Mouse (Mus musculus) neural tube, embryonic 13.5 days (tissue): Measurements from ENCODE around the gene Kcnk2. TPM values are rescaled to one million over a fixed set of nuclear protein-coding genes. Genes with fewer than 3 reads are reported as not detected.

ENCODE experiments used
- ATAC-seq: fragments of 200-750 bp; cut with Nextera tagmentation; 2 replicates; pipeline ENCODE4 v1.8.0; 2017; ENCODE audit warnings: low read depth, mild to moderate bottlenecking, moderate TSS enrichment, moderate library complexity
- H3K27ac ChIP-seq: fragments of 300-500 bp; sonication (generic); replicated peaks from 2 replicates; pipeline ENCODE4 v1.5.1; 2015; ENCODE audit warnings: moderate library complexity, mild to moderate bottlenecking, inconsistent platforms
- H3K27me3 ChIP-seq: fragments of 300-500 bp; sonication (generic); 2 replicates; pipeline ENCODE4 v1.6.1; 2015; ENCODE audit warnings: mild to moderate bottlenecking, inconsistent platforms
- H3K36me3 ChIP-seq: fragments of 300-500 bp; sonication (generic); 2 replicates; pipeline ENCODE4 v1.6.1; 2015; ENCODE audit warnings: mild to moderate bottlenecking, inconsistent platforms
- H3K4me1 ChIP-seq: fragments of 300-500 bp; sonication (generic); replicated peaks from 2 replicates; pipeline ENCODE4 v1.6.1; 2015; ENCODE audit warnings: inconsistent platforms
- H3K4me2 ChIP-seq: fragments of 300-500 bp; sonication (generic); 2 replicates; pipeline ENCODE4 v1.6.1; 2015; ENCODE audit warnings: inconsistent platforms, mild to moderate bottlenecking, moderate library complexity
- H3K4me3 ChIP-seq: fragments of 300-500 bp; sonication (generic); 2 replicates; pipeline ENCODE4 v1.5.1; 2015; ENCODE audit warnings: mild to moderate bottlenecking, inconsistent platforms
- H3K9ac ChIP-seq: fragments of 300-500 bp; sonication (generic); 2 replicates; pipeline ENCODE4 v1.6.1; 2015; ENCODE audit warnings: moderate library complexity, mild to moderate bottlenecking, inconsistent platforms
- H3K9me3 ChIP-seq: fragments of 300-500 bp; sonication (generic); 2 replicates; pipeline ENCODE4 v1.6.1; 2016; ENCODE audit warnings: inconsistent platforms
- WGBS: fragments of 180-500 bp; shearing (Covaris S2); methylation state at CpG from one replicate; pipeline ENCODE4 v1.1.7; 2015; 5-methylcytosine and 5-hydroxymethylcytosine counted together
- polyA plus RNA-seq: library from polyadenylated mRNA; unstranded; fragments of >200 nt; fragmentation: Nextera tagmentation; extraction: Ambion mirVana; gene quantifications from 2 replicates; pipeline ENCODE4 v1.2.1, GENCODE M21; 2015

Kcnk2 gene
- polyA plus RNA-seq: 14.7 and 15.0 TPM in 2 replicates

GRCm38 (mm10) chr1:189402223-189402943 is at the start of gene Kcnk2:
Kcnk2 (minus strand) TSS chr1:189402273.
- WGBS: 62% methylated on average over 14 of the region's 14 CpGs
- no peaks in the 10 kb centered on the region for H3K4me1 ChIP-seq
- no peak within 1 kb of the TSS for H3K9ac ChIP-seq
- ATAC-seq: no peak
- H3K4me3 ChIP-seq: no peak within 1 kb of the TSS
- H3K9me3 ChIP-seq: no peaks in the 10 kb centered on the region
- no peaks in the 10 kb centered on the region for H3K27me3 ChIP-seq
- 0 out of 2 replicates have a peak within 1 kb of the TSS, but pooled peaks have one; percentile 8 for H3K4me2 ChIP-seq
- no peak within 1 kb of the TSS for H3K27ac ChIP-seq
- no peaks in the 10 kb centered on the region for H3K36me3 ChIP-seq

GRCm38 (mm10) chr1:189440741-189441140 is 38.7 kb upstream of the Kcnk2 start:
- H3K36me3 ChIP-seq: no peaks in the 10 kb centered on the region
- no peak overlapping the region for H3K27ac ChIP-seq
- no peak overlapping the region for H3K9ac ChIP-seq
- no peaks in the 10 kb centered on the region for H3K9me3 ChIP-seq
- H3K4me1 ChIP-seq: no peaks in the 10 kb centered on the region
- H3K4me3 ChIP-seq: no peak overlapping the region
- no peak overlapping the region for H3K4me2 ChIP-seq
- H3K27me3 ChIP-seq: no peaks in the 10 kb centered on the region
- 80% methylated on average over 9 of the region's 9 CpGs for WGBS
- ATAC-seq: no peak

DNA sequence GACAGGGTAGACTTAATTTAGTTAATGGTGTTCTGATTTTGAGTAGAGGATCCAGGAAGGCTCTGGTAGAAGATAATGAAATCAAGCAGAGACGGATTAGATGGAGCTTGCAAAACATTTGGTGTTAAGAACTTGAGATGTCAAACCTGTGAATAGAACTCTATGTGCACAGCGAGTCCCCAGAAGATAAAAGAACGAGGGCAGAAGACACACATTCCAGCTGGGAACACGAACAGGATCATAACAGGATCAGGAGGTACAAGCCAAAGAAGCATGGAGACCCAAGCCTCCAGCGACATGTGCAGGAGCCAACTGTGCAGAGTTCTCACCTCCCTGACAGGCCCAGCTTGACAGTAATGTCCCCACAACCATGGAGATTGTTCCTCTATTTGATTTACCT is 35.1 kb upstream of the Kcnk2 start:
- WGBS: 85% methylated on average over 5 of the region's 5 CpGs
- H3K9ac ChIP-seq: no peak overlapping the region
- H3K27ac ChIP-seq: no peak overlapping the region
- H3K27me3 ChIP-seq: no peaks in the 10 kb centered on the region
- H3K36me3 ChIP-seq: no peaks in the 10 kb centered on the region
- no peak overlapping the region for H3K4me2 ChIP-seq
- ATAC-seq: no peak
- H3K4me3 ChIP-seq: no peak overlapping the region
- H3K4me1 ChIP-seq: no peaks in the 10 kb centered on the region
- no peaks in the 10 kb centered on the region for H3K9me3 ChIP-seq

DNA sequence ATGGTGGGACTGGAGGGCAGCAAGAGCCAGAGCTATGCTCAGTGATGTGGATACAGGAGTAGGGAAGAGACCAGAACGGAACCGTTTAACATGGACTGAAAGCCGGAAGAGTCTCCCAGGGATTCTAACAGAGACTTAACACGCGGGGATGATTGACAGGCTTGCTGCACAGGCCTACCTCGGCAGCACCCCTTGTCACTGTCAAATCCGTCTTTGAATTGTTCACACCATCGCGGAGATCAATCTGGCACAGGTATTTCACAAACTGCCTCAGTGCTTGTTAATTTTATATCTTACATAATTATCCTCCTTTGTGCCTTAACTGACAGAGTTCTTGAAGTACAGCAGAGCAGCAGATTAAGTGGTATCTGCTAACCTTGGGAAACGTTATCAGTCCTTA is 33.4 kb upstream of the Kcnk2 start:
- no peak overlapping the region for H3K27ac ChIP-seq
- no peak overlapping the region for H3K4me3 ChIP-seq
- no peaks in the 10 kb centered on the region for H3K27me3 ChIP-seq
- ATAC-seq: no peak
- WGBS: 89% methylated on average over 10 of the region's 10 CpGs
- no peaks in the 10 kb centered on the region for H3K36me3 ChIP-seq
- H3K4me1 ChIP-seq: 0 out of 2 replicates have a peak, but pooled peaks cover 2% of the 10 kb centered on the region
- H3K9ac ChIP-seq: no peak overlapping the region
- H3K4me2 ChIP-seq: no peak overlapping the region
- no peaks in the 10 kb centered on the region for H3K9me3 ChIP-seq

GRCm38 (mm10) chr1:189431479-189431878 is 29.4 kb upstream of the Kcnk2 start:
- WGBS: 53% methylated on average over 5 of the region's 5 CpGs
- no peak overlapping the region for H3K4me2 ChIP-seq
- no peak overlapping the region for H3K9ac ChIP-seq
- H3K27ac ChIP-seq: no peak overlapping the region
- H3K4me1 ChIP-seq: 0 out of 2 replicates have a peak, but pooled peaks cover 4% of the 10 kb centered on the region
- H3K4me3 ChIP-seq: no peak overlapping the region
- no peaks in the 10 kb centered on the region for H3K27me3 ChIP-seq
- ATAC-seq: no peak
- no peaks in the 10 kb centered on the region for H3K9me3 ChIP-seq
- no peaks in the 10 kb centered on the region for H3K36me3 ChIP-seq

DNA sequence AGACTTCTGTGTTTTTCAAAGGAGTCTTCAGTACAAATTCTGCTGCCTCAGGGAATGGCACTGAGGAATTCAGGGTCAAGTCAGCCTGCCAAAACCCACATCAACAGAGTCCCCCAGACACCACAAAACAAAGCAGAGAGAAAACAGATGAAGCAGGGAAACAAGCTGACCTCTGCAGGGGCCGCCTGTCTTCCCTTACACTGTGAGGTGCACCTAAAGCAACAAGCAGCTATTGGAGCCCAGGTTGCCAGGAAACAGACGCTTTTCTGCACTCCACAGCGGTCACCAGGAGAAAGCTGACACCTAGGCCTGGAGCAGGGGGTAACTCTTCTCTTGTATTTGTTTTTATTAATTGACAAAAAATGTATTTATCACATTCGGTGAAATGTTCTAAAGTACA is 28.5 kb upstream of the Kcnk2 start:
- H3K27ac ChIP-seq: no peak overlapping the region
- no peaks in the 10 kb centered on the region for H3K36me3 ChIP-seq
- 0 out of 2 replicates have a peak, but pooled peaks cover 4% of the 10 kb centered on the region for H3K4me1 ChIP-seq
- 43% methylated on average over 4 of the region's 4 CpGs for WGBS
- H3K27me3 ChIP-seq: no peaks in the 10 kb centered on the region
- H3K4me3 ChIP-seq: no peak overlapping the region
- H3K9ac ChIP-seq: no peak overlapping the region
- ATAC-seq: no peak
- H3K4me2 ChIP-seq: no peak overlapping the region
- no peaks in the 10 kb centered on the region for H3K9me3 ChIP-seq

GRCm38 (mm10) chr1:189429566-189429965 is 27.5 kb upstream of the Kcnk2 start:
- 68% methylated on average over 10 of the region's 10 CpGs for WGBS
- Histone ChIP-seq H3K4me3 (no peak overlapping the region), H3K36me3 (no peaks in the 10 kb centered on the region), H3K27ac (no peak overlapping the region; the same call in 1 of the 2 replicates), H3K27me3 (no peaks in the 10 kb centered on the region), H3K9ac (no peak overlapping the region), H3K4me2 (no peak overlapping the region), H3K4me1 (0 out of 2 replicates have a peak, but pooled peaks cover 4% of the 10 kb centered on the region), H3K9me3 (no peaks in the 10 kb centered on the region)
- no peak for ATAC-seq

- no peak overlapping the region for H3K4me3 ChIP-seq
- no peaks in the 10 kb centered on the region for H3K27me3 ChIP-seq
- no peak overlapping the region for H3K4me2 ChIP-seq
- no peak overlapping the region for H3K27ac ChIP-seq
- no peaks in the 10 kb centered on the region for H3K36me3 ChIP-seq
- ATAC-seq: no peak
- 87% methylated on average over 11 of the region's 11 CpGs for WGBS
- H3K9ac ChIP-seq: no peak overlapping the region
- no peaks in the 10 kb centered on the region for H3K9me3 ChIP-seq
- H3K4me1 ChIP-seq: 0 out of 2 replicates have a peak, but pooled peaks cover 4% of the 10 kb centered on the region
Observed at GRCm38 (mm10) chr1:189426252-189426651, 24.2 kb upstream of the Kcnk2 start.

- Histone ChIP-seq H3K9me3 (no peaks in the 10 kb centered on the region), H3K9ac (no peak overlapping the region), H3K27me3 (no peaks in the 10 kb centered on the region), H3K36me3 (no peaks in the 10 kb centered on the region), H3K4me2 (no peak overlapping the region), H3K27ac (no peak overlapping the region), H3K4me1 (no peaks in the 10 kb centered on the region), H3K4me3 (no peak overlapping the region)
- 68% methylated on average over 1 of the region's 1 CpGs for WGBS
- no peak for ATAC-seq
Observed at GRCm38 (mm10) chr1:189419914-189420313, 17.8 kb upstream of the Kcnk2 start.

DNA sequence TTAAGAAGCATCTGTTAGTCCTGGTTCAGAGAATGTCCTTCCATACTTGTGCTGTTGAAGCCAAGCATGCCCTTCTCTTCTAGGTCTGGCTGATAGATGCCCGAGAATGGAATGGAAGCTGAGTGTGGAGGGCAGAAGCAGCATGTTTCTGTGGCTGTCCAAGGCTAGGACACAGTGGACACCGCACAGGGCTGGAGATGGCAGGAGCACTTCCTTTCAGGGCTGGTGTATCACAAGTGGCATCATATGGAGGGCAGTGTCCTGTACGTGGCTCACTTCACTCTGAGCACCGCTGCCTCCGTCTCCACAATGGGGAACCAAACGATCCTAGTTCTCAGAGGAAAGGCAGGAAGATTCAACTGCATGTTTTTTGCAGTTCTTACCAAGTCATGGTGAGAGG is 7.8 kb upstream of the Kcnk2 start:
- Histone ChIP-seq H3K9me3 (no peaks in the 10 kb centered on the region), H3K36me3 (no peaks in the 10 kb centered on the region), H3K4me1 (no peaks in the 10 kb centered on the region), H3K4me2 (no peak overlapping the region), H3K4me3 (no peak overlapping the region), H3K27me3 (no peaks in the 10 kb centered on the region), H3K27ac (no peak overlapping the region), H3K9ac (no peak overlapping the region)
- ATAC-seq: no peak
- WGBS: 95% methylated on average over 6 of the region's 6 CpGs

DNA sequence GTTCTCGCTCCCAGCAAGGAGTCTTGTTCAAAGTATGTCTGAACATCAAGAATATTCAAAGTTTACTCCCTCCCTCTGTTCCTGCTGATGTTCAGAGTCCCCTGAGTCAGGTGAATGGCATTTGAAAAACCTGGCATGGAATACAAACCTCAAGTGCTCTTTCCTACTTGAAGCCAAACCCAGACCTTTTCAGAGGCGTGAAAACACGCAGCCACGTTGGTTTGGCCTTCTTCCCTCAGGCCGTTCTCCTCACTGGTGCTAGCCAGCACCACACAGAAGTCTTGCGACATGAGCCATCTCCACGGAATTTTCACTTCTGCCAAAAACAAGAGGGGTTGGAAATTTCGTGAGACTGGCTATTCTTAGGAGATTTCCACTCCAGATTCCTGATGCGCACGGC is 3.1 kb upstream of the Kcnk2 start:
- Histone ChIP-seq H3K27me3 (no peaks in the 10 kb centered on the region), H3K36me3 (no peaks in the 10 kb centered on the region), H3K4me1 (no peaks in the 10 kb centered on the region), H3K9me3 (no peaks in the 10 kb centered on the region), H3K4me2 (no peak overlapping the region), H3K4me3 (no peak overlapping the region), H3K27ac (no peak overlapping the region), H3K9ac (no peak overlapping the region)
- ATAC-seq: no peak
- WGBS: 83% methylated on average over 10 of the region's 10 CpGs

GRCm38 (mm10) chr1:189403546-189403945 is 1.5 kb upstream of the Kcnk2 start:
- no peak for ATAC-seq
- Histone ChIP-seq H3K4me1 (no peaks in the 10 kb centered on the region), H3K9ac (no peak overlapping the region), H3K9me3 (no peaks in the 10 kb centered on the region), H3K36me3 (no peaks in the 10 kb centered on the region), H3K4me2 (no peak overlapping the region), H3K27ac (no peak overlapping the region), H3K27me3 (no peaks in the 10 kb centered on the region), H3K4me3 (no peak overlapping the region)
- 78% methylated on average over 6 of the region's 6 CpGs for WGBS

GRCm38 (mm10) chr1:189403139-189403538 is 1.1 kb upstream of the Kcnk2 start:
- Histone ChIP-seq H3K4me1 (no peaks in the 10 kb centered on the region), H3K9me3 (no peaks in the 10 kb centered on the region), H3K9ac (no peak overlapping the region), H3K27ac (no peak overlapping the region), H3K4me3 (no peak overlapping the region), H3K36me3 (no peaks in the 10 kb centered on the region), H3K27me3 (no peaks in the 10 kb centered on the region), H3K4me2 (no peak overlapping the region)
- no peak for ATAC-seq
- 80% methylated on average over 4 of the region's 4 CpGs for WGBS
